Mouse (Mus musculus): ENCODE data around the gene March6.

March6 gene

GRCm38 (mm10) chr15:31530659-31531445 is at the start of gene March6:
Gene March6 (minus strand): TSS chr15:31531053.
- peak; percentile 83 to 89 for DNase-seq

GRCm38 (mm10) chr15:31576076-31576475 is 45.2 kb upstream of the March6 start:
- DNase-seq: no peak

- no peak for DNase-seq
These were observed 42.8 kb upstream of the March6 start for GRCm38 (mm10) chr15:31573692-31574091.

GRCm38 (mm10) chr15:31573287-31573686 is 42.4 kb upstream of the March6 start:
- DNase-seq: no peak

- no peak for DNase-seq
These were observed 41.3 kb upstream of the March6 start for GRCm38 (mm10) chr15:31571906-31572722.

GRCm38 (mm10) chr15:31570959-31571358 is 40.1 kb upstream of the March6 start:
- DNase-seq: no peak

- no peak for DNase-seq
These were observed 38.6 kb upstream of the March6 start for GRCm38 (mm10) chr15:31569325-31570022.

GRCm38 (mm10) chr15:31568581-31568996 is 37.7 kb upstream of the March6 start:
- no peak for DNase-seq

GRCm38 (mm10) chr15:31567431-31567830 is 36.6 kb upstream of the March6 start:
- no peak for DNase-seq

GRCm38 (mm10) chr15:31565786-31566185 is 34.9 kb upstream of the March6 start:
- no peak for DNase-seq

GRCm38 (mm10) chr15:31565184-31565583 is 34.3 kb upstream of the March6 start, which contains the start of gene Cmbl:
Gene Cmbl (plus strand): TSS chr15:31565389.
- DNase-seq: no peak

GRCm38 (mm10) chr15:31563577-31564546 is 33.0 kb upstream of the March6 start:
- DNase-seq: no peak

- DNase-seq: no peak
These were observed 32.0 kb upstream of the March6 start for GRCm38 (mm10) chr15:31562847-31563246.

GRCm38 (mm10) chr15:31561976-31562375 is 31.1 kb upstream of the March6 start:
- DNase-seq: no peak

- DNase-seq: no peak
These were observed 30.5 kb upstream of the March6 start for GRCm38 (mm10) chr15:31561390-31561789.

- DNase-seq: no peak
These were observed 24.0 kb upstream of the March6 start for GRCm38 (mm10) chr15:31554855-31555254.

- DNase-seq: no peak
These were observed 19.5 kb upstream of the March6 start for GRCm38 (mm10) chr15:31550381-31550780.

- DNase-seq: no peak
These were observed 16.6 kb upstream of the March6 start for GRCm38 (mm10) chr15:31547421-31547820.

- DNase-seq: no peak
These were observed 15.4 kb upstream of the March6 start for GRCm38 (mm10) chr15:31546291-31546690.

GRCm38 (mm10) chr15:31545058-31545457 is 14.2 kb upstream of the March6 start:
- no peak for DNase-seq

- no peak for DNase-seq
These were observed 12.4 kb upstream of the March6 start for GRCm38 (mm10) chr15:31543246-31543645.
